Mouse (Mus musculus): ENCODE data around the gene Mdp1.

DNA sequence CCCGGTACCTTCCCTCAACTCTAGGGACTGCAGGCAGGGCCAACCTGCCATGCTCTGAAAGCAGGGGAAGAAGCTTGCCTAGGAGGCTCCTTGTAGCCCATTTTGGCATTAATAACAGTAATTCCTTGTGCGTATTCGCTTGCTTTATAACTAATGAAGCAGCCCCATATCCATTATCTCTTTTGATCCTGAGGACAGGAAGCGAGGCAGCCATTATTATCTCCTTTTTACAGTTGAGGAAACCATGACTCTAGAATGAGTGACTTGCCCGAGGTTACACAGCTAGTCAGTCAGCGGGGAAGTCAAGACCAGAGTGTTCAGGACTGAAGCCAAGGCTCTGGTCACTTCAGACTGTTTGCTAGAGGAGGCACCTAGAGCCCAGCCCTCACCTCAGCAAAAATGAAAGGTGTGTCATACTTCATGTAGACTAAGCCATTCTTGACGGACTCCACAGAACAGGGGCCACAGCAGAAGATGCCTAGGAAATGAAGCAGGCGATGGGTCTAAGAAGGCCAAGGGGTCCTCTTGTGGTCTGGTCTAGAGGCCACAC is 45.8 kb upstream of the Mdp1 start:
- no peak for TF ChIP-seq POLR2A (IDR thresholded peaks at IDR 0.05; ENCODE audit: low read depth, low read length)
- TF ChIP-seq CTCF (IDR thresholded peaks at IDR 0.05; ENCODE audit: extremely low read depth, insufficient read length, insufficient replicate concordance, low read depth, low read length), result no peak

Measured in small intestine, adult 2 months (tissue).